Mouse (Mus musculus) ES-Bruce4 (cell line): Measurements from ENCODE around the gene Tmem262. TPM values are rescaled to one million over a fixed set of nuclear protein-coding genes. Genes with fewer than 3 reads are reported as not detected.
A peak's percentile ranks its signal among the peaks of the same experiment; 100 is the strongest.

Experiments
- H3K27ac ChIP-seq: 2 replicates; pipeline ENCODE4 v1.5.1; 2012; ENCODE audit warnings: low read length, inconsistent platforms; ENCODE audit not compliant: insufficient read depth
- H3K27me3 ChIP-seq: 2 replicates; pipeline ENCODE4 v1.6.1; 2012; ENCODE audit warnings: mild to moderate bottlenecking, low read length, inconsistent platforms; ENCODE audit not compliant: control insufficient read depth, poor library complexity, insufficient read depth, severe bottlenecking
- H3K36me3 ChIP-seq: 2 replicates; pipeline ENCODE4 v1.6.1; 2012; ENCODE audit warnings: inconsistent platforms, mild to moderate bottlenecking, low read length, moderate library complexity; ENCODE audit not compliant: control insufficient read depth, poor library complexity, insufficient read depth, severe bottlenecking
- H3K4me1 ChIP-seq: one replicate; pipeline ENCODE4 v1.8.1; 2011; ENCODE audit warnings: low read length; ENCODE audit not compliant: control insufficient read depth, insufficient read depth
- H3K4me3 ChIP-seq: 2 replicates; pipeline ENCODE4 v1.5.1; 2011; ENCODE audit warnings: low read depth, mild to moderate bottlenecking, low read length
- H3K9ac ChIP-seq: 2 replicates; pipeline ENCODE4 v1.6.1; 2012; ENCODE audit warnings: low read depth, mild to moderate bottlenecking, inconsistent platforms; ENCODE audit not compliant: poor library complexity, severe bottlenecking
- H3K9me3 ChIP-seq: replicated peaks from 2 replicates; pipeline ENCODE4 v1.6.1; 2012; ENCODE audit warnings: mild to moderate bottlenecking, low read length, inconsistent platforms; ENCODE audit not compliant: control insufficient read depth, poor library complexity, insufficient read depth, severe bottlenecking
- CTCF ChIP-seq: IDR thresholded peaks from one replicate; pipeline ENCODE4 v1.8.1; 2011; ENCODE audit warnings: low read depth, low read length
- EP300 ChIP-seq: IDR thresholded peaks from 2 replicates; pipeline ENCODE4 v1.6.1; 2011; ENCODE audit warnings: low read depth, low read length; ENCODE audit not compliant: insufficient read depth
- POLR2A ChIP-seq: IDR thresholded peaks from one replicate; pipeline ENCODE4 v1.8.1; 2011; ENCODE audit warnings: low read length; ENCODE audit not compliant: insufficient read depth
- polyA plus RNA-seq: library from polyadenylated mRNA; stranded (reverse); fragments of >200 nt; gene quantifications from 2 replicates; pipeline ENCODE4 v1.2.4, GENCODE M21; 2011; ENCODE audit warnings: low read depth; ENCODE audit not compliant: missing spikeins, insufficient read depth, insufficient read length

Gene Tmem262
- polyA plus RNA-seq: not detected in 2 replicates

- peaks cover 2% of the 10 kb centered on the region for H3K4me1 ChIP-seq
- no peak within 1 kb of the TSS for H3K4me3 ChIP-seq
- H3K36me3 ChIP-seq: no peaks in the 10 kb centered on the region
- no peaks in the 10 kb centered on the region for H3K9me3 ChIP-seq
- H3K27me3 ChIP-seq: no peaks in the 10 kb centered on the region
- no peak within 1 kb of the TSS for H3K27ac ChIP-seq
- H3K9ac ChIP-seq: no peak within 1 kb of the TSS
- no peak for TF ChIP-seq CTCF
- TF ChIP-seq POLR2A: no peak
- TF ChIP-seq EP300: no peak
Measured at GRCm38 (mm10) chr19:6079983-6080480, at the start of gene Tmem262. Gene Tmem262 (plus strand): TSS chr19:6080033.

GRCm38 (mm10) chr19:6030520-6031280 lies 49.1 kb upstream of the Tmem262 start:
- H3K9ac ChIP-seq: 0 out of 2 replicates have a peak overlapping the region, but pooled peaks have one; percentile 16
- no peak overlapping the region for H3K27ac ChIP-seq
- no peaks in the 10 kb centered on the region for H3K4me1 ChIP-seq
- H3K36me3 ChIP-seq: no peaks in the 10 kb centered on the region
- H3K27me3 ChIP-seq: no peaks in the 10 kb centered on the region
- H3K4me3 ChIP-seq: no peak overlapping the region
- H3K9me3 ChIP-seq: no peaks in the 10 kb centered on the region
- no peak for TF ChIP-seq CTCF

- no peaks in the 10 kb centered on the region for H3K4me1 ChIP-seq
- H3K9ac ChIP-seq: no peak overlapping the region
- no peaks in the 10 kb centered on the region for H3K36me3 ChIP-seq
- TF ChIP-seq POLR2A (no peak), EP300 (no peak), CTCF (no peak)
- no peaks in the 10 kb centered on the region for H3K27me3 ChIP-seq
- H3K9me3 ChIP-seq: no peaks in the 10 kb centered on the region
- no peak overlapping the region for H3K4me3 ChIP-seq
- no peak overlapping the region for H3K27ac ChIP-seq
Measured at GRCm38 (mm10) chr19:6035966-6036585, 43.8 kb upstream of the Tmem262 start.

GRCm38 (mm10) chr19:6037695-6038094 lies 42.1 kb upstream of the Tmem262 start:
- TF ChIP-seq EP300 (no peak), POLR2A (no peak), CTCF (no peak)
- H3K27ac ChIP-seq: no peak overlapping the region
- H3K4me3 ChIP-seq: no peak overlapping the region
- H3K9ac ChIP-seq: no peak overlapping the region
- H3K4me1 ChIP-seq: no peaks in the 10 kb centered on the region
- H3K9me3 ChIP-seq: no peaks in the 10 kb centered on the region
- no peaks in the 10 kb centered on the region for H3K27me3 ChIP-seq
- no peaks in the 10 kb centered on the region for H3K36me3 ChIP-seq

- Histone ChIP-seq H3K36me3 (no peaks in the 10 kb centered on the region), H3K4me3 (no peak overlapping the region), H3K4me1 (no peaks in the 10 kb centered on the region), H3K27me3 (no peaks in the 10 kb centered on the region), H3K9me3 (no peaks in the 10 kb centered on the region), H3K27ac (no peak overlapping the region), H3K9ac (no peak overlapping the region)
- TF ChIP-seq CTCF: no peak
- TF ChIP-seq POLR2A: no peak
- no peak for TF ChIP-seq EP300
Measured at GRCm38 (mm10) chr19:6038326-6038725, 41.5 kb upstream of the Tmem262 start.

- Histone ChIP-seq H3K9me3 (no peaks in the 10 kb centered on the region), H3K4me3 (no peak overlapping the region), H3K9ac (no peak overlapping the region), H3K27ac (no peak overlapping the region), H3K36me3 (no peaks in the 10 kb centered on the region), H3K27me3 (no peaks in the 10 kb centered on the region), H3K4me1 (no peaks in the 10 kb centered on the region)
- TF ChIP-seq EP300 (no peak), POLR2A (no peak), CTCF (no peak)
Measured at GRCm38 (mm10) chr19:6040002-6040401, 39.8 kb upstream of the Tmem262 start.
